Mouse (Mus musculus) lung, embryonic 16.5 days (tissue): ENCODE results near the gene Rabif. TPM values are rescaled to one million over a fixed set of nuclear protein-coding genes. Genes with fewer than 3 reads are reported as not detected.

Source experiments
- ATAC-seq: fragments of 200-750 bp; cut with Nextera tagmentation; 2 replicates; pipeline ENCODE4 v1.8.0; 2017; ENCODE audit warnings: low read depth, mild to moderate bottlenecking, moderate library complexity
- H3K27ac ChIP-seq: fragments of 300-500 bp; sonication (generic); 2 replicates; pipeline ENCODE4 v1.5.1; 2014; ENCODE audit warnings: mild to moderate bottlenecking, control low read depth, low read length
- H3K27me3 ChIP-seq: fragments of 300-500 bp; sonication (generic); 2 replicates; pipeline ENCODE4 v1.6.1; 2014; ENCODE audit warnings: low read depth, low read length, mixed read lengths; ENCODE audit not compliant: control insufficient read depth, insufficient read depth
- H3K36me3 ChIP-seq: fragments of 300-500 bp; sonication (generic); 2 replicates; pipeline ENCODE4 v1.6.1; 2014; ENCODE audit warnings: low read length; ENCODE audit not compliant: control insufficient read depth, insufficient read depth
- H3K4me1 ChIP-seq: fragments of 300-500 bp; sonication (generic); replicated peaks from 2 replicates; pipeline ENCODE4 v1.6.1; 2014; ENCODE audit warnings: low read length, mixed read lengths; ENCODE audit not compliant: control insufficient read depth, insufficient read depth
- H3K4me2 ChIP-seq: fragments of 300-500 bp; sonication (generic); 2 replicates; pipeline ENCODE4 v1.6.1; 2014; ENCODE audit warnings: low read depth, low read length, control low read depth
- H3K4me3 ChIP-seq: fragments of 300-500 bp; sonication (generic); 2 replicates; pipeline ENCODE4 v1.5.1; 2014; ENCODE audit warnings: mild to moderate bottlenecking, low read length, control low read depth
- H3K9ac ChIP-seq: fragments of 300-500 bp; sonication (generic); 2 replicates; pipeline ENCODE4 v1.6.1; 2014; ENCODE audit warnings: low read length, control low read depth
- H3K9me3 ChIP-seq: fragments of 300-500 bp; sonication (generic); 2 replicates; pipeline ENCODE4 v1.6.1; 2016; ENCODE audit warnings: low read length; ENCODE audit not compliant: control insufficient read depth
- WGBS: fragments of 180-500 bp; shearing (Covaris S2); extraction: QIAGEN DNeasy Blood & Tissue Kit; methylation state at CpG from one replicate; pipeline ENCODE4 v1.1.7; 2014; 5-methylcytosine and 5-hydroxymethylcytosine counted together
- polyA plus RNA-seq: library from polyadenylated mRNA; unstranded; fragments of >200 nt; fragmentation: Nextera tagmentation; extraction: Ambion mirVana; gene quantifications from 2 replicates; pipeline ENCODE4 v1.2.1, GENCODE M21; 2015

The Rabif gene
- polyA plus RNA-seq, 1 experiment from 2014 or later, result 37.3 TPM

DNA sequence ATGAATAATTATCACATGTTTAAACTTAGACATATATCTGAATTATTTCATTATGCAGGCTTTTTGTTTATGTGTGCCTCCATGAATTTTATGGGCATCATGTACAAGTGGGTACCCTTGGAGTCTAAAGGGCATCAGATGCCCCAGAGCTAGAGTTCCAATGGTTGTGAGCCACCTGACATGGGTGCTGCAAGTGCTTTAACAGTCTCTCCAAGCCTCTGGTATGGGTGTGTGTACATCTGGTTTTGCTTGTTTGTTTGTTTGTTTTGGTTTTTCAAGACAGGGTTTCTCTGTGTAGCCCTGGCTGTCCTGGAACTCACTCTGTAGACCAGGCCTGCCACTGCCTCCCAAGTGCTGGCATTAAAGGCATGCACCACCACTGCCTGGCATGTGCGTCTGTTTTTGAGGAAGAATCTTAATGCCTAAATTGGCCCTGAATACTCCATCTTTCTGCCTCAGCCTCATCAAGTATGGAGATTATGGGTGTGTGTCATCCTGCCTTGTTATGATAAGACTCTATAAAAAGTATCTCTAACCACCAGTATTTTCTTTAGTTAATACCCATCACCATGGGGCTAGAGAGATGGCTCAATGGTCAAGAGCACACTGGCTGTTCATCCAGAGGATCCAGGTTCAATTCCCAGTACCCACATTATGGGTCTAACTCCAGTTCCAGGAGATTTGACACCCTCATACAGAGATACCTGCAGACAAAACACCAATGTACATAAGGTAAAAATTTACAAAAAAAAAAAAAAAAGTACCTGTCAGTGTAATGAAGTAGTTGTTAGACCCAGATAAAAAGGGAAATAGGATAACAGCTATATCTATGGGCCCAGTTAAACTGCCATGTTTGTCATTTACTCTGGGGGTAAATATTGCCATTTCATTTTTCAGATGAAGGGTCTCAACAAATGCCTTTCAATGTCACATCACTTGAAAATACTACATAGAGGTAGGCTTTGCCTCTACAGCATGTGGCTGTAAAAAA, 33.9 kb upstream of the Rabif start:
- H3K27me3 ChIP-seq, result no peaks in the 10 kb centered on the region
- peaks cover 16% of the 10 kb centered on the region for H3K36me3 ChIP-seq
- no peak for ATAC-seq
- H3K4me3 ChIP-seq, result no peak overlapping the region
- H3K27ac ChIP-seq, result no peak overlapping the region
- H3K4me1 ChIP-seq, result peaks cover 4% of the 10 kb centered on the region
- H3K9ac ChIP-seq, result no peak overlapping the region
- H3K4me2 ChIP-seq, result no peak overlapping the region
- H3K9me3 ChIP-seq, result no peaks in the 10 kb centered on the region
- WGBS, result 100% methylated on average over 1 of the region's 1 CpGs

- Histone ChIP-seq H3K9me3 (no peaks in the 10 kb centered on the region), H3K27me3 (no peaks in the 10 kb centered on the region), H3K4me1 (no peaks in the 10 kb centered on the region), H3K4me2 (no peak overlapping the region), H3K27ac (no peak overlapping the region), H3K9ac (no peak overlapping the region), H3K36me3 (peaks cover 26% of the 10 kb centered on the region), H3K4me3 (no peak overlapping the region)
- WGBS, result 86% methylated on average over 2 of the region's 2 CpGs
- ATAC-seq, result no peak
Measured at GRCm38 (mm10) chr1:134484623-134485022, 9.8 kb upstream of the Rabif start.

DNA sequence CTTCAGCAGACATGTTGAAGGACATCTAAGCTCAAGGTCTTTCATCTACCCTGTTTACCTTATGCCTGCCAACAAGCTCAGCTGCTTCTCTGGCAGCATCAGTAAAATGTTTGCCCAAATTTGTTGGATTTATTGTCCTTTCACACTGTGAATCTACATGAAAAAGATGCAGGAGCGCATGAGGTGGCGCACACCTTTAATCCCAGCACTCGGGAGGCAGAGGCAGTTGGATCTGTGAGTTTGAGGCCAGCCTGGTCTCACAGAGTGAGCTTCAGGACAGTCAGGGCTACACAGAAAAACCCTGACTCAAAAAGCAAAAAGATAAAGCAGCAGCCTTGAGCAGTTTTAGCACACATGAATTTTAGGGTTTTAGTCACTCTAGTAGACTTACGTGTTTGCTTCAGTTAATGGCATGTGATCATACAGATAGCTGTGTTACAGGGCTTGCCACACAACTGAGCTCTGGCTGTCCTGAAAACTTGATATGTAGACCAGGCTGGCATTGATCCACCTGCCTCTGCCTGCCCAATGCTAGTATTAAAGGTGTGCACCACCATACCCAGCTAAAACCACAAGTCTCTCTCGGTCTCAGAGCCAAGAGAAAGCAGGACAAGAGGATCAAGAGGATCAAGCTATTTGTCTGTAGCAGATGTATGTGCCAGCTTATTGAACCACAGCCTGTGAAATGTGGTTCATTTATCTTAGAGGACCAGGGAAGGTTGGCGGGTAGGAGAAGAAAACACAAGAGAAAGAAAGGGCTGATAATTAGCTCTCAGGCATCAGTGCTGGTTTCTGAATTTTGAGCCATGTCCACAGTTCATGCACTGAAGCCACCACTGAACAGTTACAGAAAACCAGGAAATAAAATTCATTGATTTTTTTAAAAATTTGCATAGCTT, 3.3 kb upstream of the Rabif start:
- WGBS, result 92% methylated on average over 6 of the region's 6 CpGs
- Histone ChIP-seq H3K9ac (no peak overlapping the region), H3K9me3 (no peaks in the 10 kb centered on the region), H3K4me1 (peaks cover 11% of the 10 kb centered on the region), H3K27ac (no peak overlapping the region), H3K36me3 (peaks cover 17% of the 10 kb centered on the region), H3K27me3 (no peaks in the 10 kb centered on the region), H3K4me3 (no peak overlapping the region), H3K4me2 (no peak overlapping the region)
- ATAC-seq, result no peak

- Histone ChIP-seq H3K9ac (no peak overlapping the region), H3K4me2 (no peak overlapping the region), H3K36me3 (peaks cover 17% of the 10 kb centered on the region), H3K9me3 (no peaks in the 10 kb centered on the region), H3K27ac (no peak overlapping the region), H3K4me1 (peaks cover 11% of the 10 kb centered on the region), H3K4me3 (no peak overlapping the region), H3K27me3 (no peaks in the 10 kb centered on the region)
- WGBS, result 78% methylated on average over 7 of the region's 7 CpGs
- ATAC-seq, result no peak
Measured at GRCm38 (mm10) chr1:134492276-134492675, 2.2 kb upstream of the Rabif start.

DNA sequence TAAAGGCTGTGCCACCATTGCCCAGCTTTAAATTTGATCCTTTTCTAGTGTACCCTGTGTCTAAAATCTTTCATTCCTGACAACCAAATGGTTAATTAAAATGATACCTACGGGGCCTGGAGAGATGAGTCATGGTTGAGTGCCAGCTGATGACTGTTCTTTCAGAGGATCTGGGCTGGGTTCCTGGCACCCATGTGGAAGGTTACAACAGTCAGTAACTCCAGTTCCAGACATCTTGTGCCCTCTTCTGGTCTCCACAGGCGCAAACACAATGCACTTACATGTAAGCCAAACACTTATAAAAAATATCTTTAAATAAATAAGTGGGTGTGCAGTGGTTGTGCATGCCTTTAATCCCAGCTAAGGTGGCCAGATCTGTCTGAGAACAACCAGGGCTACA, 952 bp upstream of the Rabif start:
- H3K9ac ChIP-seq, result no peak overlapping the region
- no peak for ATAC-seq
- H3K36me3 ChIP-seq, result peaks cover 13% of the 10 kb centered on the region
- H3K4me1 ChIP-seq, result peaks cover 11% of the 10 kb centered on the region
- no peaks in the 10 kb centered on the region for H3K27me3 ChIP-seq
- no peak overlapping the region for H3K27ac ChIP-seq
- H3K9me3 ChIP-seq, result no peaks in the 10 kb centered on the region
- WGBS, result 75% methylated on average over 2 of the region's 2 CpGs
- H3K4me3 ChIP-seq, result no peak overlapping the region
- H3K4me2 ChIP-seq, result peak overlapping the region; percentile 79; the same call in 1 of the 2 replicates

GRCm38 (mm10) chr1:134493956-134494355, 492 bp upstream of the Rabif start:
- Histone ChIP-seq H3K36me3 (peaks cover 9% of the 10 kb centered on the region), H3K4me1 (peaks cover 11% of the 10 kb centered on the region), H3K27me3 (no peaks in the 10 kb centered on the region), H3K4me2 (peak overlapping the region; percentile 79), H3K9ac (peak overlapping the region; percentile 77), H3K9me3 (no peaks in the 10 kb centered on the region), H3K27ac (peak overlapping the region; percentile 84), H3K4me3 (peak overlapping the region; percentile 89)
- ATAC-seq, result 0 out of 2 replicates have a peak, but pooled peaks have one; percentile 4
- WGBS, result 16% methylated on average over 5 of the region's 5 CpGs

GRCm38 (mm10) chr1:134495216-134495539, 730 bp downstream of the Rabif start:
- peaks cover 11% of the 10 kb centered on the region for H3K4me1 ChIP-seq
- WGBS, result 16% methylated on average over 5 of the region's 5 CpGs

DNA sequence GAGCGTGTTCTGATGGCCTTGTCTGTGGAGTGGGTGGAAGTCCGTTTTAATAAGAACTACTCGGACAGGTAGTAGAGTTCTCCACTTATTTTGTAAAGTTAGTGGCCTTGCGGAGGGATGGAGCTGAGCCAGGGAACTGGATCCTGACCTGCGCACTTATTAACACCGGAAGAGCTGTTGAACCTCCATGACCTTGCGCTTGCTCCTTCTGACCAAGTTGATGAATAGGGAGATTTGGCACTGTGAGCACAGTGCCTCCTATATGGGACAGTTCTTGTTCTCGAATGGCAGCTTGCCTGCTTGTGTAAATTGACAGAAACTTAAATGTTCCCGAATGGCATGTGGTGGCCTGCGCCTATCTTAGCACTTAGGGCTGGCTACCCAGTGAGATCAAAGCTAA, 1.5 kb downstream of the Rabif start:
- Histone ChIP-seq H3K4me1 (peaks cover 11% of the 10 kb centered on the region), H3K4me2 (peak overlapping the region; percentile 79), H3K9ac (peak overlapping the region; percentile 85; the same call in 1 of the 2 replicates), H3K27me3 (no peaks in the 10 kb centered on the region), H3K9me3 (no peaks in the 10 kb centered on the region), H3K27ac (no peak overlapping the region; the same call in 1 of the 2 replicates), H3K36me3 (no peaks in the 10 kb centered on the region), H3K4me3 (peak overlapping the region; percentile 89)
- no peak for ATAC-seq
- WGBS, result 66% methylated on average over 10 of the region's 10 CpGs

More at GRCm38 (mm10) chr1:134495216-134495539, 730 bp downstream of the Rabif start:
- H3K9me3 ChIP-seq, result no peaks in the 10 kb centered on the region
- peak overlapping the region; percentile 79 for H3K4me2 ChIP-seq
- peak overlapping the region; percentile 85 for H3K9ac ChIP-seq
- peaks cover 2% of the 10 kb centered on the region; the same call in 1 of the 2 replicates for H3K36me3 ChIP-seq
- H3K27me3 ChIP-seq, result no peaks in the 10 kb centered on the region
- H3K27ac ChIP-seq, result peak overlapping the region; percentile 97
- no peak for ATAC-seq
- H3K4me3 ChIP-seq, result peak overlapping the region; percentile 89

DNA sequence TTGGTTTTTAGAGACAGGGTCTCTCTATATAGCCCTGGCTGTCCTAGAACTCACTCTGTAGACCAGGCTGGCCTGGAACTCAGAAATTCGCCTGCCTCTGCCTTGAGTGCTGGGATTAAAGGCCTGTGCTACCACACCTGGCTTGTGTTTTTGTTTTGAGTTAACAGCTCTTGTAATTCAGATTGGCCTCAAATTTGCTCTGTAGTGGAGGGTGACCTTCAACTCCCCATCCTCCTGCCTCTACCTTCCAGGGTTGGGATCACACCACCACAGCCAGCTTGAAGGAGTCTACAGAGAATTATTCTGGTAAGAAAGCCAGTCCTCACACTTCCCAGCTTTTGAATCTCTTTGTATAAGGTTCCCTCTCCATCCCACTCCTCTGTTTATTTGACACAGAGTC, 6.5 kb downstream of the Rabif start:
- Histone ChIP-seq H3K4me2 (no peak overlapping the region), H3K4me1 (peaks cover 2% of the 10 kb centered on the region; the same call in 1 of the 2 replicates), H3K9ac (no peak overlapping the region), H3K27ac (no peak overlapping the region), H3K27me3 (no peaks in the 10 kb centered on the region), H3K36me3 (no peaks in the 10 kb centered on the region), H3K9me3 (no peaks in the 10 kb centered on the region), H3K4me3 (no peak overlapping the region)
- WGBS, result 81% methylated on average over 1 of the region's 1 CpGs
- no peak for ATAC-seq
